Mouse (Mus musculus): Measurements from ENCODE around the gene Npr1. TPM values are rescaled to one million over a fixed set of nuclear protein-coding genes. Genes with fewer than 3 reads are reported as not detected.

Gene Npr1
- total RNA-seq, 2 experiments from 2014 or later = 0.82 TPM; not detected in 1

Other genes starting within 250 kb of the Npr1 start
- gene Jtb, start 234.3 kb downstream of the Npr1 start, total RNA-seq (2014; fragmentation: Nextera tagmentation) = 85.8 and 89.8 TPM in 2 replicates
- 44.6 and 55.5 TPM in 2 replicates for gene Jtb, start 234.3 kb downstream of the Npr1 start, total RNA-seq (2017)
- gene Creb3l4, start 222.4 kb downstream of the Npr1 start, total RNA-seq (2014; fragmentation: Nextera tagmentation) = not detected in 2 replicates
- gene Creb3l4, start 222.4 kb downstream of the Npr1 start, total RNA-seq (2017) = not detected in 2 replicates
- gene Slc39a1, start 217.7 kb downstream of the Npr1 start, total RNA-seq (2014; fragmentation: Nextera tagmentation) = 26.6 and 35.3 TPM in 2 replicates
- gene Slc39a1, start 217.7 kb downstream of the Npr1 start, total RNA-seq (2017) = 36.4 and 36.6 TPM in 2 replicates
- gene Crtc2, start 211.7 kb downstream of the Npr1 start, total RNA-seq (2014; fragmentation: Nextera tagmentation) = 48.1 and 49.5 TPM in 2 replicates
- gene Crtc2, start 211.7 kb downstream of the Npr1 start, total RNA-seq (2017) = 10.1 and 11.4 TPM in 2 replicates
- 28.1 and 37.5 TPM in 2 replicates for gene Dennd4b, start 200.7 kb downstream of the Npr1 start, total RNA-seq (2014; fragmentation: Nextera tagmentation)
- gene Dennd4b, start 200.7 kb downstream of the Npr1 start, total RNA-seq (2017) = 13.6 and 16.5 TPM in 2 replicates
- gene Gatad2b, start 172.7 kb downstream of the Npr1 start, total RNA-seq (2014; fragmentation: Nextera tagmentation) = 68.7 and 83.6 TPM in 2 replicates
- 19.4 and 19.9 TPM in 2 replicates for gene Gatad2b, start 172.7 kb downstream of the Npr1 start, total RNA-seq (2017)
- gene Slc27a3, start 75.9 kb downstream of the Npr1 start, total RNA-seq (2014; fragmentation: Nextera tagmentation) = 2.1 and 4.2 TPM in 2 replicates
- gene Slc27a3, start 75.9 kb downstream of the Npr1 start, total RNA-seq (2017) = 0.88 and 0.99 TPM in 2 replicates
- gene Ints3, start 32.2 kb downstream of the Npr1 start, total RNA-seq (2014; fragmentation: Nextera tagmentation) = 29.3 and 47.1 TPM in 2 replicates
- gene Ints3, start 32.2 kb downstream of the Npr1 start, total RNA-seq (2017) = 18.4 and 25.9 TPM in 2 replicates
- 120 and 128 TPM in 2 replicates for gene Ilf2, start 10.3 kb upstream of the Npr1 start, total RNA-seq (2014; fragmentation: Nextera tagmentation)
- 176 and 204 TPM in 2 replicates for gene Ilf2, start 10.3 kb upstream of the Npr1 start, total RNA-seq (2017)
- gene Snapin, start 25.2 kb upstream of the Npr1 start, total RNA-seq (2014; fragmentation: Nextera tagmentation) = 31.7 and 47.1 TPM in 2 replicates
- gene Snapin, start 25.2 kb upstream of the Npr1 start, total RNA-seq (2017) = 35.5 and 44.1 TPM in 2 replicates
- 97.6 and 127 TPM in 2 replicates for gene Chtop, start 43.6 kb upstream of the Npr1 start, total RNA-seq (2014; fragmentation: Nextera tagmentation)
- gene Chtop, start 43.6 kb upstream of the Npr1 start, total RNA-seq (2017) = 93.2 and 107 TPM in 2 replicates
- 106 and 130 TPM in 2 replicates for gene S100a1, start 48.5 kb upstream of the Npr1 start, total RNA-seq (2014; fragmentation: Nextera tagmentation)
- gene S100a1, start 48.5 kb upstream of the Npr1 start, total RNA-seq (2017) = 119 and 162 TPM in 2 replicates
- gene S100a13, start 48.6 kb upstream of the Npr1 start, total RNA-seq (2014; fragmentation: Nextera tagmentation) = 60.2 and 62.1 TPM in 2 replicates
- 73.2 and 77.0 TPM in 2 replicates for gene S100a13, start 48.6 kb upstream of the Npr1 start, total RNA-seq (2017)
- not detected in 2 replicates for gene S100a14, start 61.0 kb upstream of the Npr1 start, total RNA-seq (2014; fragmentation: Nextera tagmentation)
- gene S100a14, start 61.0 kb upstream of the Npr1 start, total RNA-seq (2017) = not detected in 2 replicates
- not detected in 2 replicates for gene S100a16, start 71.4 kb upstream of the Npr1 start, total RNA-seq (2014; fragmentation: Nextera tagmentation)
- gene S100a16, start 71.4 kb upstream of the Npr1 start, total RNA-seq (2017) = not detected in 2 replicates
- not detected in 2 replicates for gene S100a3, start 94.7 kb upstream of the Npr1 start, total RNA-seq (2014; fragmentation: Nextera tagmentation)
- not detected in 2 replicates for gene S100a3, start 94.7 kb upstream of the Npr1 start, total RNA-seq (2017)
- not detected in 2 replicates for gene S100a2, start 124.4 kb upstream of the Npr1 start, total RNA-seq (2014; fragmentation: Nextera tagmentation)
- not detected in 2 replicates for gene S100a2, start 124.4 kb upstream of the Npr1 start, total RNA-seq (2017)
- not detected in 2 replicates for gene Gm42674, start 136.0 kb upstream of the Npr1 start, total RNA-seq (2014; fragmentation: Nextera tagmentation)
- not detected in 2 replicates for gene Gm42674, start 136.0 kb upstream of the Npr1 start, total RNA-seq (2017)
- 20.4 and 46.6 TPM in 2 replicates for gene S100a4, start 137.9 kb upstream of the Npr1 start, total RNA-seq (2014; fragmentation: Nextera tagmentation)
- gene S100a4, start 137.9 kb upstream of the Npr1 start, total RNA-seq (2017) = 21.0 and 41.8 TPM in 2 replicates
- not detected in 2 replicates for gene S100a5, start 142.7 kb upstream of the Npr1 start, total RNA-seq (2014; fragmentation: Nextera tagmentation)
- not detected in 2 replicates for gene S100a5, start 142.7 kb upstream of the Npr1 start, total RNA-seq (2017)
- 3.6 and 13.4 TPM in 2 replicates for gene S100a6, start 147.0 kb upstream of the Npr1 start, total RNA-seq (2014; fragmentation: Nextera tagmentation)
- 13.0 and 18.6 TPM in 2 replicates for gene S100a6, start 147.0 kb upstream of the Npr1 start, total RNA-seq (2017)
- gene S100a7a, start 188.2 kb upstream of the Npr1 start, total RNA-seq (2014; fragmentation: Nextera tagmentation) = not detected in 2 replicates
- gene S100a7a, start 188.2 kb upstream of the Npr1 start, total RNA-seq (2017) = not detected in 2 replicates
- 347 and 679 TPM in 2 replicates for gene S100a8, start 203.1 kb upstream of the Npr1 start, total RNA-seq (2014; fragmentation: Nextera tagmentation)
- 895 and 1,441 TPM in 2 replicates for gene S100a8, start 203.1 kb upstream of the Npr1 start, total RNA-seq (2017)
- 129 and 333 TPM in 2 replicates for gene S100a9, start 229.9 kb upstream of the Npr1 start, total RNA-seq (2014; fragmentation: Nextera tagmentation)
- 894 and 951 TPM in 2 replicates for gene S100a9, start 229.9 kb upstream of the Npr1 start, total RNA-seq (2017)